ENCODE assay signal across 10 mouse cellular contexts in genomic region chr8:44899575-44899991, GRCm38 (mm10). TPM values are rescaled to one million over a fixed set of nuclear protein-coding genes. Genes with fewer than 3 reads are reported as not detected.
A peak's percentile ranks its signal among the peaks of the same experiment; 100 is the strongest.
DNase-seq lines count a peak whose midpoint lies in the region; ATAC-seq and TF ChIP-seq lines count a peak whose summit lies in the region.
"Had no signal": no experiment of that assay in that cellular context is flagged by ENCODE, and none has a peak within 500 bp of the region (broad histone marks: within the 10 kb centered on the region; RNA-seq: fewer than 3 reads in every experiment).

No protein-coding gene starts in this region.

- no peaks in the 10 kb centered on the region for H3K36me3 ChIP-seq in hindbrain, embryonic 10.5 days
- no peaks in the 10 kb centered on the region for H3K36me3 ChIP-seq in limb, embryonic 12.5 days
- H3K36me3 ChIP-seq in liver, postnatal 0 days (replicated peaks; ENCODE audit: insufficient read depth, low read length): no peaks in the 10 kb centered on the region
- H3K36me3 ChIP-seq: liver, embryonic 13.5 days had no signal

- WGBS in hindbrain, embryonic 10.5 days: 56% methylated on average over 12 of the region's 12 CpGs
- 46% methylated on average over 12 of the region's 12 CpGs for WGBS in limb, embryonic 12.5 days
- 77% methylated on average over 12 of the region's 12 CpGs for WGBS in liver, postnatal 0 days (ENCODE audit: insufficient replicate concordance)

- DNase-seq in ovary, postnatal 14 days (ENCODE audit: low spot score): peak; percentile 0
- no peak for DNase-seq in ovary, postnatal 36 days (ENCODE audit: low spot score)
- peak; percentile 34 for DNase-seq in hindbrain, embryonic 10.5 days (ENCODE audit: low spot score)
- DNase-seq in right cerebral cortex, postnatal 4 days: peak; percentile 15
- no peak for DNase-seq in liver, postnatal 0 days
- DNase-seq in urinary bladder, postnatal 25 days (ENCODE audit: low spot score): no peak
- DNase-seq: heart, postnatal 14 days; liver, embryonic 13.5 days had no signal

- H3K9me3 ChIP-seq in hindbrain, embryonic 10.5 days: no peaks in the 10 kb centered on the region
- no peaks in the 10 kb centered on the region for H3K9me3 ChIP-seq in limb, embryonic 12.5 days
- no peaks in the 10 kb centered on the region for H3K9me3 ChIP-seq in liver, postnatal 0 days (ENCODE audit: low read length)
- H3K9me3 ChIP-seq: liver, embryonic 13.5 days had no signal

- H3K9ac ChIP-seq in limb, embryonic 12.5 days (replicated peaks): no peak overlapping the region
- no peak overlapping the region for H3K9ac ChIP-seq in liver, postnatal 0 days (replicated peaks)
- H3K9ac ChIP-seq: liver, embryonic 13.5 days had no signal

- no peaks in the 10 kb centered on the region for H3K27me3 ChIP-seq in hindbrain, embryonic 10.5 days (ENCODE audit: insufficient read depth, poor library complexity, severe bottlenecking)
- no peaks in the 10 kb centered on the region for H3K27me3 ChIP-seq in limb, embryonic 12.5 days
- H3K27me3 ChIP-seq in liver, postnatal 0 days (ENCODE audit: insufficient read depth, low read length): no peaks in the 10 kb centered on the region
- H3K27me3 ChIP-seq: liver, embryonic 13.5 days; Patski had no signal

- H3K27ac ChIP-seq in hindbrain, embryonic 10.5 days: no peak overlapping the region
- H3K27ac ChIP-seq in limb, embryonic 12.5 days: no peak overlapping the region
- no peak overlapping the region for H3K27ac ChIP-seq in liver, postnatal 0 days (ENCODE audit: low read depth)
- H3K27ac ChIP-seq: liver, embryonic 13.5 days had no signal

- no peak for TF ChIP-seq EP300 in liver, postnatal 0 days (IDR thresholded peaks at IDR 0.05; ENCODE audit: low read depth)

- peak overlapping the region; percentile 9 for H3K4me2 ChIP-seq in limb, embryonic 12.5 days
- no peak overlapping the region for H3K4me2 ChIP-seq in liver, postnatal 0 days (ENCODE audit: low read depth, low read length)
- H3K4me2 ChIP-seq: liver, embryonic 13.5 days had no signal

- ATAC-seq in limb, embryonic 12.5 days (ENCODE audit: insufficient number of reproducible peaks, insufficient read depth, low FRiP score, low TSS enrichment, low read depth): peak; percentile 37; the same call in 1 of the 2 replicates
- ATAC-seq in liver, postnatal 0 days: no peak
- ATAC-seq: Patski had no signal

- no peak for TF ChIP-seq CTCF in liver, postnatal 0 days (IDR thresholded peaks at IDR 0.05; ENCODE audit: low read depth)

- H3K4me1 ChIP-seq in hindbrain, embryonic 10.5 days (replicated peaks): no peaks in the 10 kb centered on the region; the same call in 1 of the 2 replicates
- H3K4me1 ChIP-seq in limb, embryonic 12.5 days (replicated peaks): peaks cover 18% of the 10 kb centered on the region
- H3K4me1 ChIP-seq in liver, postnatal 0 days (ENCODE audit: insufficient read depth): no peaks in the 10 kb centered on the region
- H3K4me1 ChIP-seq: liver, embryonic 13.5 days had no signal

- H3K4me3 ChIP-seq in hindbrain, embryonic 10.5 days: no peak overlapping the region
- no peak overlapping the region for H3K4me3 ChIP-seq in limb, embryonic 12.5 days (replicated peaks)
- H3K4me3 ChIP-seq in liver, postnatal 0 days (ENCODE audit: low read depth, low read length): no peak overlapping the region
- H3K4me3 ChIP-seq: liver, embryonic 13.5 days had no signal

RNA-seq across cellular contexts. Expression of gene Fat1, which starts 35.7 kb away (rescaled TPM):
- polyA plus RNA-seq in hindbrain, embryonic 10.5 days (2016; fragmentation: Nextera tagmentation; extraction: Ambion mirVana): 12.5 and 15.7 TPM in 2 replicates
- polyA plus RNA-seq in limb, embryonic 12.5 days (2016; fragmentation: Nextera tagmentation; extraction: Ambion mirVana): 23.7 and 24.1 TPM in 2 replicates
- polyA plus RNA-seq in liver, postnatal 0 days (2015; fragmentation: Nextera tagmentation; extraction: Ambion mirVana): 0.73 and 0.78 TPM in 2 replicates

Comparison
In these comparisons a context has a peak if more than half of its experiments do, and no peak if none do; other contexts are left out.
1. DNase-seq: peak in ovary, postnatal 14 days (single experiment), hindbrain, embryonic 10.5 days (single experiment) and right cerebral cortex, postnatal 4 days (single experiment); none in ovary, postnatal 36 days (single experiment), liver, postnatal 0 days (single experiment) and urinary bladder, postnatal 25 days (single experiment).